Comparison of ENCODE assay signal across 8 mouse cellular contexts in genomic region chr13:45477183-45477582, GRCm38 (mm10). TPM values are rescaled to one million over a fixed set of nuclear protein-coding genes. Genes with fewer than 3 reads are reported as not detected.
A peak's percentile ranks its signal among the peaks of the same experiment; 100 is the strongest.
DNase-seq lines count a peak whose midpoint lies in the region; ATAC-seq lines count a peak whose summit lies in the region.

No protein-coding gene starts in this region.

- H3K4me2 ChIP-seq in limb, embryonic 11.5 days (ENCODE audit: low read depth, severe bottlenecking) = no peak overlapping the region

- ATAC-seq in frontal cortex, adult (ENCODE audit: low TSS enrichment) = peak; percentile 86
- ATAC-seq in limb, embryonic 11.5 days (ENCODE audit: insufficient number of reproducible peaks, low FRiP score, low TSS enrichment, low read depth) = no peak
- peak; percentile 66; the same call in 1 of the 2 replicates for ATAC-seq in neutrophil, adult 5-6 weeks (ENCODE audit: extremely low read depth, insufficient number of reproducible peaks, low FRiP score, poor library complexity, severe bottlenecking)

- no peaks in the 10 kb centered on the region for H3K9me3 ChIP-seq in limb, embryonic 11.5 days (ENCODE audit: control insufficient read depth, low read length)

- H3K4me3 ChIP-seq in limb, embryonic 11.5 days (ENCODE audit: low read depth, low read length) = no peak overlapping the region

- peak; percentile 64 for DNase-seq in urinary bladder, postnatal 14 days (ENCODE audit: low spot score)
- no peak for DNase-seq in urinary bladder, adult 2 months (ENCODE audit: low spot score)
- peak; percentile 65 for DNase-seq in c-Kit-negative CD71-positive TER-119-positive erythroid progenitor cells, embryonic 14.5 days (ENCODE audit: low read depth, low spot score)
- peak; percentile 59 to 81 for DNase-seq in kidney, adult 8-10 months
- peak; percentile 88 for DNase-seq in limb, embryonic 11.5 days (ENCODE audit: low spot score)
- peak; percentile 74 for DNase-seq in thymus, postnatal 4 days

- H3K36me3 ChIP-seq in limb, embryonic 11.5 days (ENCODE audit: control insufficient read depth, insufficient read depth, low read length) = no peaks in the 10 kb centered on the region

- no peaks in the 10 kb centered on the region for H3K4me1 ChIP-seq in limb, embryonic 11.5 days (ENCODE audit: control insufficient read depth, insufficient read depth, low read length)

- H3K27me3 ChIP-seq in limb, embryonic 11.5 days (ENCODE audit: control insufficient read depth, insufficient read depth, low read length) = no peaks in the 10 kb centered on the region

- no peak overlapping the region for H3K27ac ChIP-seq in limb, embryonic 11.5 days (replicated peaks; ENCODE audit: low read depth, low read length)

- H3K9ac ChIP-seq in limb, embryonic 11.5 days (ENCODE audit: low read length) = no peak overlapping the region

- WGBS in limb, embryonic 11.5 days = 34% methylated on average over 3 of the region's 3 CpGs

RNA-seq across cellular contexts. Expression of gene Gmpr, which starts 30.1 kb away (rescaled TPM):
- polyA plus RNA-seq in urinary bladder, adult 2 months (2012; rRNA removed) = 77.6 and 80.5 TPM in 2 replicates
- 19.9 and 23.6 TPM in 2 replicates for polyA plus RNA-seq in limb, embryonic 11.5 days (2014; fragmentation: Nextera tagmentation; extraction: Ambion mirVana)
- total RNA-seq in neutrophil, adult 5-6 weeks (2017) = 0.74 and 2.3 TPM in 2 replicates
